Mouse (Mus musculus): ENCODE measurements around the gene Mier2.

GRCm38 (mm10) chr10:79530721-79531120 is 24.3 kb downstream of the Mier2 start:
- TF ChIP-seq CTCF (IDR thresholded peaks at IDR 0.05) (no peak), EP300 (IDR thresholded peaks at IDR 0.05) (no peak)
